Mouse (Mus musculus) midbrain, embryonic 13.5 days (tissue): Measurements from ENCODE around the gene Gse1. TPM values are rescaled to one million over a fixed set of nuclear protein-coding genes. Genes with fewer than 3 reads are reported as not detected.
A peak's percentile ranks its signal among the peaks of the same experiment; 100 is the strongest.

Experiments
- ATAC-seq: fragments of 200-750 bp; cut with Nextera tagmentation; 2 replicates; pipeline ENCODE4 v1.8.0; 2017; ENCODE audit warnings: mild to moderate bottlenecking, moderate TSS enrichment, moderate library complexity
- H3K27ac ChIP-seq: fragments of 300-500 bp; sonication (generic); 2 replicates; pipeline ENCODE4 v1.5.1; 2015; ENCODE audit warnings: inconsistent platforms, mild to moderate bottlenecking, moderate library complexity
- H3K27me3 ChIP-seq: fragments of 300-500 bp; sonication (generic); 2 replicates; pipeline ENCODE4 v1.6.1; 2015; ENCODE audit warnings: mild to moderate bottlenecking, inconsistent platforms
- H3K36me3 ChIP-seq: fragments of 300-500 bp; sonication (generic); 2 replicates; pipeline ENCODE4 v1.6.1; 2015; ENCODE audit warnings: mild to moderate bottlenecking, inconsistent platforms
- H3K4me1 ChIP-seq: fragments of 300-500 bp; sonication (generic); replicated peaks from 2 replicates; pipeline ENCODE4 v1.6.1; 2015; ENCODE audit warnings: inconsistent platforms
- H3K4me2 ChIP-seq: fragments of 300-500 bp; sonication (generic); replicated peaks from 2 replicates; pipeline ENCODE4 v1.6.1; 2015; ENCODE audit warnings: moderate library complexity, mild to moderate bottlenecking, inconsistent platforms
- H3K4me3 ChIP-seq: fragments of 300-500 bp; sonication (generic); replicated peaks from 2 replicates; pipeline ENCODE4 v1.5.1; 2015; ENCODE audit warnings: mild to moderate bottlenecking, inconsistent platforms
- H3K9ac ChIP-seq: fragments of 300-500 bp; sonication (generic); replicated peaks from 2 replicates; pipeline ENCODE4 v1.6.1; 2015; ENCODE audit warnings: mild to moderate bottlenecking, inconsistent platforms
- H3K9me3 ChIP-seq: fragments of 300-500 bp; sonication (generic); 2 replicates; pipeline ENCODE4 v1.6.1; 2016; ENCODE audit warnings: mild to moderate bottlenecking, inconsistent platforms
- WGBS: fragments of 180-500 bp; shearing (Covaris S2); methylation state at CpG from one replicate; pipeline ENCODE4 v1.1.7; 2015; 5-methylcytosine and 5-hydroxymethylcytosine counted together
- microRNA-seq: library from miRNA; unstranded; fragments of <30 nt; microRNA quantifications from one replicate; pipeline ENCODE4, GENCODE M21; 2016
- polyA plus RNA-seq: library from polyadenylated mRNA; unstranded; fragments of >200 nt; fragmentation: Nextera tagmentation; extraction: Ambion mirVana; gene quantifications from 2 replicates; pipeline ENCODE4 v1.2.1, GENCODE M21; 2015

Gse1 gene
- polyA plus RNA-seq, 1 experiment from 2014 or later: 22.5 TPM

DNA sequence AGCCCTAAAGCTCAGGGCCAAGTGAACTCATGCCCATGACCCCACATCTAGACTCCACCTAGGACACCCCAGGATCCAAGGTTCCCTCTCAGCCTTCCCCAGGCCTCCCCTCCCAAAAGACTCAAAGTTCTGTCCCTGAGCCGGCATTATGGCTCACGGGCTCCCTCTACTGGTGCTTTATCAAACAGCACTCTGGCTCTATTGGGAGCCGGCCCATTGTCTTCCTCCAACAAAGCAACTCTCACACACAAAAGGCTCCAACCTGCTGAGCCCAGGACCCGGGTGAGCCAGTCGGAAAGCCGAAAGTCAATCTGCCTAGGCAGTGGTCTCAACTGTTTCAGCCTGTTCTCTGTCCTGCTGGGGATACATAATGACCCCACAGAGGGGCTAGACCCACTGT lies 389.9 kb downstream of the Gse1 start:
- Histone ChIP-seq H3K4me1 (peaks cover 55% of the 10 kb centered on the region), H3K4me3 (no peak overlapping the region), H3K9me3 (no peaks in the 10 kb centered on the region), H3K4me2 (0 out of 2 replicates have a peak overlapping the region, but pooled peaks have one; percentile 22), H3K27ac (peak overlapping the region; percentile 68), H3K9ac (no peak overlapping the region), H3K27me3 (no peaks in the 10 kb centered on the region; the same call in 1 of the 2 replicates), H3K36me3 (no peaks in the 10 kb centered on the region)
- under 1% methylated on average over 6 of the region's 6 CpGs for WGBS
- peak; percentile 49 for ATAC-seq

DNA sequence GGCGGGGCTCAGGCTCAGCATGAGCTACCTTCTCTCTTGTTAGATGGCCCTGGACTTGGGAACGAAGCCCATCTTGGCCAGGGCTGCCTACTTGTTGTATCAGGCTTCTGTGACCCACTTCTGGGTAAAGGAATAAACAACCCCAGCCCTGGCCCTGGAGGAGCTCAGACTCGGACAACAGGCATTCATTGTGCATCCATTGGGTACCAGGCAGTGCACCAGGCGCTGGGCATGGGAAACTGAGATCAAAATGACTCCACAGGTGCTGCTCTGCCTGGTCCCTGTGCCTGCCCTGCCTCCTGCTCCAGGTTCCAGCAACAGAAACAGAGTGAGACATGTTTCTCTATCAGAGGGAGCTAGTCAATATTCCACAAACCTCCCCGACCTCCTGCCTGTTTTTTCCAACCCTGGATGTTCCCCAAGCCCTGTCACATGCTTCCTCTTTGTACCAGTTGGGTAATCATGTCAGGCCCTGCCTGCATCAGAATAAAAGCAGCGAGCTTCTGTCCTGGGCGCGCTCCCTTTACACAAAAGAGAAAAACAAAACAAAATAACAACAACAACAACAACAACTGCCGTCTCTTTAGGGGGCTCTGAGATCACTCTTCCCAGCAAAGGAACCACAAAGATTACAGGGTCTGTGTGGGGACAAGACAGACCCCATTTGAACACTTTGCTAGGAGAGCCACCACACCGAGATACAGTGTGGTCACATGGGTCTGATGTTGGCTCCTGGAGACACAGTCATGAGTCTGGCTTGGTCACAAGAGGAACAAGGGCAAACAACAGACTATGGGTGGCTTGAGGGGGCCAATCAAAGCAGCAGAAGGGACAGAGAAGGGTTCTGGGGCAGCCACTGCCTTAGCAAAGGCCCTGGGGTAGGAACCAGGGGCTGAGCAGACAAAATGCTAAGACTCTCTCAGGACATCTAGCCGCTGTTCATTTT lies 391.3 kb downstream of the Gse1 start:
- Histone ChIP-seq H3K4me2 (no peak overlapping the region), H3K27me3 (no peaks in the 10 kb centered on the region), H3K9me3 (no peaks in the 10 kb centered on the region), H3K9ac (no peak overlapping the region), H3K27ac (0 out of 2 replicates have a peak overlapping the region, but pooled peaks have one; percentile 14), H3K4me3 (no peak overlapping the region), H3K36me3 (no peaks in the 10 kb centered on the region), H3K4me1 (peaks cover 63% of the 10 kb centered on the region)
- no peak for ATAC-seq
- 75% methylated on average over 11 of the region's 11 CpGs for WGBS

DNA sequence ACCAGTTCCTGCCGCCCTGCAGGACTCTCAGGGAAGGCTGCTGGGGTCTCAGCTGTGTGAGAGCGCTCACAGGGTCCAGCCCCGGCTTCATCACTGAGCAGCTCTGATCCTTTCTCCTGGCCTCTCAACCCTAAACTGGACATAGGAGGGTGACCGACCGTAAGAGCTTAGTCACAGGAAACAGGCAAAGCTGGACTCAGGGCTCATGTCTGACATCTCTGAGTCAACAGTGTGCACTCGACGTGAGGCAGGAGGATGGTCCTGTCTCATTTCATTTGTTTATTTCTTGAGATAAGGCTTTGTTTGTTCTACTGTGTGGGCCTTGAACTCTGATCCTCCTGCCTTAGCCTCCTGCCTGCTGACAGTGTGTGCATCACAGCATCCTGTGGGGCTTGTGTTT lies 392.2 kb downstream of the Gse1 start:
- no peak for ATAC-seq
- Histone ChIP-seq H3K4me3 (no peak overlapping the region), H3K9ac (no peak overlapping the region), H3K9me3 (no peaks in the 10 kb centered on the region), H3K27me3 (no peaks in the 10 kb centered on the region), H3K36me3 (no peaks in the 10 kb centered on the region), H3K27ac (0 out of 2 replicates have a peak overlapping the region, but pooled peaks have one; percentile 14), H3K4me1 (peaks cover 62% of the 10 kb centered on the region), H3K4me2 (no peak overlapping the region)
- WGBS: 48% methylated on average over 7 of the region's 7 CpGs

DNA sequence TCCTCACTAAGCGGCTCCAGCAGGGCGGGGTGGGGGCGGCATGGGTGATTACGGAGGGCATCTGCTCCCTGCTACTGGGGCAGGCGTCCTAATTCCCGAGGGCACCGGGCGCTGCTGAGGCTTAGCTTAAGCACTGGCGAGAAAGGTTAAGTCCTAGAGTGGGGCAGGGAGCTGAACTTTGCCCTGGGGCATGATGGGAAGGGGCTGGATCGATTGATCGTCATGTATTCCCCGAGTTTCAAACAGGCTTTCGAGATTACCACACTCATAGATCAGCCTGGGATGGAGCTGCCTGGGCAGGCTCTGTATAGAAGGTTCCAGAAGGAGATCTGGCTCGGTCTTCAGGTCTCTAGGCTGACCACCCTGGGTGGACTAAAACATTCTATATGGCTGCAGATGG lies 393.9 kb downstream of the Gse1 start:
- no peak overlapping the region for H3K4me2 ChIP-seq
- H3K36me3 ChIP-seq: no peaks in the 10 kb centered on the region
- 53% methylated on average over 14 of the region's 14 CpGs for WGBS
- no peak overlapping the region for H3K9ac ChIP-seq
- H3K4me1 ChIP-seq: peaks cover 45% of the 10 kb centered on the region
- H3K4me3 ChIP-seq: no peak overlapping the region
- H3K27me3 ChIP-seq: no peaks in the 10 kb centered on the region
- no peaks in the 10 kb centered on the region for H3K9me3 ChIP-seq
- no peak overlapping the region for H3K27ac ChIP-seq
- ATAC-seq: no peak

DNA sequence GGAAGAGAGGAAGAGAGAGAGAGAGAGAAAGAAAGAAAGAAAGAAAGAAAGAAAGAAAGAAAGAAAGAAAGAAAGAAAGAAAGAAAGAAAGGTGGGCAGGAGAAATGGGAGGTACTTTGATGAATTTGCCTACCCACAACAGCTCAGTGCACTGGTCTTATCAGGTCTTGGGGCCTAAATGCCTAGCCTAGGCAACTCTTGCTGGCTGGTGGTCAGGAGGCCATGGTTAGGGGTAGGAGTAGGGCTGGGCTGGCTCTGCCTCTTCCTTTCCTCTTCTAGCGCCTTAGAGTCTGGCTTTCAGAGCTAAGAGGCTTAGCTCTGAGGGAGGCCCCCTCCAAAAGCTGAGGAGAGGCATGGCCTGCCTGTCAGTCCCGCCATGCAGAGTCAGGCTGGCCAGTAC lies 395.4 kb downstream of the Gse1 start:
- ATAC-seq: no peak
- no peaks in the 10 kb centered on the region for H3K36me3 ChIP-seq
- no peaks in the 10 kb centered on the region for H3K27me3 ChIP-seq
- H3K4me1 ChIP-seq: peaks cover 32% of the 10 kb centered on the region
- H3K9ac ChIP-seq: no peak overlapping the region
- H3K4me3 ChIP-seq: no peak overlapping the region
- WGBS: 13% methylated on average over 2 of the region's 2 CpGs
- H3K27ac ChIP-seq: no peak overlapping the region
- H3K4me2 ChIP-seq: no peak overlapping the region
- H3K9me3 ChIP-seq: no peaks in the 10 kb centered on the region

DNA sequence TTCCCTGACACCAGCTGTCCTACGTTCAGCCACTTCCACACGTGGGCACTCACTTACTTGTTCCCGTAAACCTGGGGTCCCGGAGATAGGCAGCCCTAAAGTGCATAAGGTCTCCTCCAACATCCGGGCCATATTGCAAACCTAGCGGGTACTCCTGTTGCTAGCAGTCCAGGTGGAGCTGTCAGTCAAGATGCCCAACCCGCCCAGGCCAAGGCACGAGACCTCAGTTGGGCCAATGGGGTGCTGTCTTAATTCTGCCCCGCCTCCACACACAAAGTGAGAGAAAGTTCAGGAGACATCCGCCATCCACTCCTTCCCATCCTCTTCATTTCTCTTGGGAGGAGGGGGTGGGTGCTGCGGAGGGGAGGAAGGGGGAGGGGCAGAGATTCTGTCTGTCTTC lies 398.2 kb downstream of the Gse1 start:
- no peak for ATAC-seq
- peaks cover 16% of the 10 kb centered on the region for H3K4me1 ChIP-seq
- H3K9me3 ChIP-seq: no peaks in the 10 kb centered on the region
- no peak overlapping the region for H3K4me3 ChIP-seq
- H3K4me2 ChIP-seq: no peak overlapping the region
- no peak overlapping the region for H3K27ac ChIP-seq
- H3K27me3 ChIP-seq: peaks cover 4% of the 10 kb centered on the region; the same call in 1 of the 2 replicates
- 70% methylated on average over 11 of the region's 11 CpGs for WGBS
- no peaks in the 10 kb centered on the region for H3K36me3 ChIP-seq
- no peak overlapping the region for H3K9ac ChIP-seq

DNA sequence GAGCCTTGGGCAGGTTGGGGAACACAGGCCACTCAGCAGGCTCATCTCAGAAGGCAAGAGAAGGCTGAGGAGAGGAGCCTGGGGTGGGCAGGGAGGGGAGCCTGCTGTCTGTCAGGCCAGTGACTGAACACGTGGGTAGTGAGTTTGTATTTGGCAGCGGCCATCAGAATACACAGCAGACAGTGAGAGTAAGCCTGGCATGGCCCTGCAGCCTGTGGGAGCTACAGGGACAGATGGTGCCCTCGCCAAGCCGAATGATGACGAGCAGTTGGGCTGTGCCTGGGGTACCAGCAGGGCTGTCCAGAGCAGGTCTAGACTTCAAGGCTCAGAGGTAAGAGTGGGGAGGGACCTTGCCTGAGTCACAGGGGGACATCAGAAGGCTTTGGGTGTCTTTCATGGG lies 399.0 kb downstream of the Gse1 start:
- Histone ChIP-seq H3K4me1 (peaks cover 8% of the 10 kb centered on the region; the same call in 1 of the 2 replicates), H3K27me3 (peaks cover 4% of the 10 kb centered on the region), H3K4me2 (no peak overlapping the region), H3K9me3 (no peaks in the 10 kb centered on the region), H3K36me3 (no peaks in the 10 kb centered on the region), H3K9ac (no peak overlapping the region), H3K27ac (no peak overlapping the region), H3K4me3 (no peak overlapping the region)
- 88% methylated on average over 5 of the region's 5 CpGs for WGBS
- ATAC-seq: no peak

DNA sequence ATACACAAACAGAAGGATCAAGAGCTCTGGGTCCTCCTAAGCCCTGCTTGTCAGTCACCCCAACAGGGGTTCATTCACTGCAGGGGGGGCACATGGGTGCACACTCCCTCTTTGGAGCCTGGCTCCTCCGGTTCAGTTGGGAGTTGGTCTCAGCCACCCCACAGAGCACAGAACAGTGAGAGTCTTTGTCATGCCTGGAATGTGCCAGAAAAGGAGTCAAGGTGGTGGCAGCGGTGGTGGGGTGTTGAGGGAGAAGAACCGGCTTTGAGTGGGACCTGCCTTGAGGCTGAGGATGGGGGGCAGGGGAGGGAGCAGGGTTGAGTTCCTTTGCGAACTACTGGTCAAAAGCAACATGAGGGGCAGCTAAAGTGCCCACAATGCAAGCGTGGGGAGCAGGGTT lies 401.8 kb downstream of the Gse1 start:
- Histone ChIP-seq H3K9me3 (no peaks in the 10 kb centered on the region), H3K27me3 (peaks cover 26% of the 10 kb centered on the region), H3K4me3 (no peak overlapping the region), H3K27ac (no peak overlapping the region), H3K36me3 (no peaks in the 10 kb centered on the region), H3K9ac (no peak overlapping the region), H3K4me2 (no peak overlapping the region), H3K4me1 (peaks cover 18% of the 10 kb centered on the region)
- ATAC-seq: no peak
- WGBS: 52% methylated on average over 5 of the region's 5 CpGs

DNA sequence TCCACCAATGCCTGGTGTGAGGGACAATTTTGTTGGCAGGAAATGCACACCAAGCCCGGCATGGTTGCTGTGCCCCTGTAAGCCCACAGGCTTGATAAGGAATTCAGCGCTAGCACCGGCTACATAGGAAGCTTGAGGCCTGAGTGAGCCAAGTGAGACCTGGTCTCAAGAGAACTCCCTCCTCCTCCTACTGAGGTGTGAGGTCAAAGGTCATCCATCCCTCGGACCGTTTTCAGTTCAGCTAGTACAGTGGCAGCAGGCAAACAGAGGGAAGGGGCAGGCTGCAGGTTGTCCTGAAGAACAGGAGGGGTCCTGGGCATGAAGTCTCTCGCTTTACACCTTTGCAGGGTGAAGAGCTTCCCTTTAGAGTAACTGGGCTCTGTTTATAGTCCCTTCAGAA lies 402.6 kb downstream of the Gse1 start:
- no peak overlapping the region for H3K4me2 ChIP-seq
- ATAC-seq: no peak
- 52% methylated on average over 6 of the region's 6 CpGs for WGBS

More for the DNA sequence above, 402.6 kb downstream of the Gse1 start:
- Histone ChIP-seq H3K9ac (no peak overlapping the region), H3K4me3 (no peak overlapping the region), H3K36me3 (no peaks in the 10 kb centered on the region), H3K27me3 (peaks cover 33% of the 10 kb centered on the region), H3K27ac (no peak overlapping the region), H3K4me1 (peaks cover 18% of the 10 kb centered on the region), H3K9me3 (no peaks in the 10 kb centered on the region)

Small RNAs within 50 kb of the gene (microRNA-seq; reads per million reads assigned to microRNA genes)
- gene Gm22715 (not detected), gene Mir7687 (not detected)

Other genes starting within 250 kb of the Gse1 start
- gene Crispld2, start 236.0 kb upstream of the Gse1 start, polyA plus RNA-seq: 1.9 and 2.1 TPM in 2 replicates
- gene Zdhhc7, start 127.0 kb upstream of the Gse1 start, polyA plus RNA-seq: 28.3 and 30.2 TPM in 2 replicates
- 23.1 and 23.3 TPM in 2 replicates for gene 6430548M08Rik, start 114.3 kb upstream of the Gse1 start, polyA plus RNA-seq
- gene Fam92b, start 51.0 kb upstream of the Gse1 start, polyA plus RNA-seq: 2.3 and 2.4 TPM in 2 replicates